In genomic region chr15:82210801-82211200, GRCm38 (mm10) we compare ENCODE assay signal across 30 mouse cellular contexts. TPM values are rescaled to one million over a fixed set of nuclear protein-coding genes. Genes with fewer than 3 reads are reported as not detected.
A peak's percentile ranks its signal among the peaks of the same experiment; 100 is the strongest.
DNase-seq lines count a peak whose midpoint lies in the region; ATAC-seq and TF ChIP-seq lines count a peak whose summit lies in the region.
"Had no signal": no experiment of that assay in that cellular context is flagged by ENCODE, and none has a peak within 500 bp of the region (broad histone marks: within the 10 kb centered on the region; RNA-seq: fewer than 3 reads in every experiment).

No protein-coding gene starts in this region.

- no peak overlapping the region for H3K9ac ChIP-seq in hindbrain, embryonic 15.5 days
- H3K9ac ChIP-seq in hindbrain, embryonic 13.5 days: no peak overlapping the region
- H3K9ac ChIP-seq: forebrain, embryonic 13.5 days; heart, embryonic 13.5 days; intestine, embryonic 15.5 days; limb, embryonic 15.5 days; liver, embryonic 13.5 days; stomach, embryonic 15.5 days had no signal

- TF ChIP-seq POLR2A in myocyte (IDR thresholded peaks at IDR 0.05; ENCODE audit: insufficient read length, low read depth): no peak

- H3K27me3 ChIP-seq in hindbrain, embryonic 15.5 days: peaks cover 83% of the 10 kb centered on the region
- H3K27me3 ChIP-seq in hindbrain, embryonic 13.5 days: peaks cover 97% of the 10 kb centered on the region
- peaks cover 100% of the 10 kb centered on the region for H3K27me3 ChIP-seq in embryonic facial prominence, embryonic 10.5 days (replicated peaks; ENCODE audit: low read depth, poor library complexity, severe bottlenecking)
- peaks cover 23% of the 10 kb centered on the region for H3K27me3 ChIP-seq in myocyte (ENCODE audit: control insufficient read depth, insufficient read depth, insufficient read length)

- no peaks in the 10 kb centered on the region for H3K79me2 ChIP-seq in myocyte (ENCODE audit: control insufficient read depth, insufficient read depth)

- H3K4me1 ChIP-seq in hindbrain, embryonic 15.5 days (replicated peaks): peaks cover 40% of the 10 kb centered on the region
- peaks cover 52% of the 10 kb centered on the region for H3K4me1 ChIP-seq in hindbrain, embryonic 13.5 days (replicated peaks)
- H3K4me1 ChIP-seq in embryonic facial prominence, embryonic 10.5 days: peaks cover 61% of the 10 kb centered on the region

- 45% methylated on average over 1 of the region's 1 CpGs for WGBS in hindbrain, embryonic 15.5 days
- WGBS in hindbrain, embryonic 13.5 days: 29% methylated on average over 1 of the region's 1 CpGs
- 47% methylated on average over 1 of the region's 1 CpGs for WGBS in embryonic facial prominence, embryonic 10.5 days

- H3K4me3 ChIP-seq in hindbrain, embryonic 15.5 days: peak overlapping the region; percentile 47
- H3K4me3 ChIP-seq in hindbrain, embryonic 13.5 days: no peak overlapping the region
- 0 out of 2 replicates have a peak overlapping the region, but pooled peaks have one; percentile 61 for H3K4me3 ChIP-seq in embryonic facial prominence, embryonic 10.5 days
- H3K4me3 ChIP-seq in myocyte: no peak overlapping the region
- H3K4me3 ChIP-seq: erythroblast, embryonic 14.5 days had no signal

- H3K27ac ChIP-seq in hindbrain, embryonic 15.5 days (replicated peaks): no peak overlapping the region
- H3K27ac ChIP-seq in hindbrain, embryonic 13.5 days: no peak overlapping the region
- no peak overlapping the region for H3K27ac ChIP-seq in embryonic facial prominence, embryonic 10.5 days (replicated peaks)
- H3K27ac ChIP-seq: forebrain, embryonic 13.5 days; heart, embryonic 13.5 days; intestine, embryonic 15.5 days; limb, embryonic 10.5 days; limb, embryonic 15.5 days; liver, embryonic 13.5 days; neural tube, embryonic 13.5 days; stomach, embryonic 15.5 days had no signal

- H3K9me3 ChIP-seq in hindbrain, embryonic 15.5 days: no peaks in the 10 kb centered on the region
- no peaks in the 10 kb centered on the region for H3K9me3 ChIP-seq in hindbrain, embryonic 13.5 days
- no peaks in the 10 kb centered on the region for H3K9me3 ChIP-seq in embryonic facial prominence, embryonic 10.5 days
- H3K9me3 ChIP-seq: forebrain, embryonic 13.5 days; heart, embryonic 13.5 days; intestine, embryonic 15.5 days; limb, embryonic 10.5 days; limb, embryonic 15.5 days; liver, embryonic 13.5 days; neural tube, embryonic 13.5 days; stomach, embryonic 15.5 days had no signal

- no peak overlapping the region for H3ac ChIP-seq in myocyte (ENCODE audit: control insufficient read depth, insufficient read length)

- peak overlapping the region; percentile 77 for H3K4me2 ChIP-seq in hindbrain, embryonic 15.5 days
- no peak overlapping the region for H3K4me2 ChIP-seq in hindbrain, embryonic 13.5 days
- no peak overlapping the region for H3K4me2 ChIP-seq in myocyte (ENCODE audit: low read depth)

- 0 out of 2 replicates have a peak, but pooled peaks cover 2% of the 10 kb centered on the region for H3K36me3 ChIP-seq in hindbrain, embryonic 15.5 days
- H3K36me3 ChIP-seq in hindbrain, embryonic 13.5 days: peaks cover 8% of the 10 kb centered on the region
- H3K36me3 ChIP-seq in embryonic facial prominence, embryonic 10.5 days (replicated peaks): peaks cover 15% of the 10 kb centered on the region
- H3K36me3 ChIP-seq in myocyte (ENCODE audit: control insufficient read depth, insufficient read depth): peaks cover under 1% of the 10 kb centered on the region
- H3K36me3 ChIP-seq: stomach, embryonic 15.5 days had no signal

- DNase-seq in cerebellum, adult 9-10 months: peak; percentile 71
- no peak for DNase-seq in cerebellum, adult 8-10 months
- no peak for DNase-seq in embryonic facial prominence, embryonic 10.5 days (ENCODE audit: low spot score)
- DNase-seq in lung, postnatal 10 days: no peak
- DNase-seq: adrenal gland, adult 2 months; adrenal gland, postnatal 36 days; gastrocnemius, postnatal 10 days; heart, postnatal 10 days; kidney, adult 2 months; kidney, postnatal 10 days; layer of hippocampus, adult 9-11 months; liver, embryonic 13.5 days; lung, adult 18-20 months; right cerebral cortex, postnatal 25 days; thymus, postnatal 14 days had no signal

- no peak for ATAC-seq in hindbrain, embryonic 15.5 days (ENCODE audit: low FRiP score, low read depth)
- ATAC-seq in hindbrain, embryonic 13.5 days (ENCODE audit: low FRiP score): no peak
- ATAC-seq: activated CD4-positive, CD25-positive, alpha-beta regulatory T cell, adult 4 months; forebrain, embryonic 13.5 days; intestine, embryonic 15.5 days; lung, postnatal 0 days; midbrain, embryonic 16.5 days had no signal

TF ChIP-seq in myocyte, 11 proteins besides CTCF, POLR2A, EP300 and RAD21:
- TF ChIP-seq SRF (IDR thresholded peaks at IDR 0.05; ENCODE audit: control insufficient read depth, insufficient read length, low read depth) (no peak), POLR2AphosphoS2 (IDR thresholded peaks at IDR 0.05; ENCODE audit: insufficient read length, low read depth) (peak; percentile 41)
TF ChIP-seq in myocyte: peak in this region for 1.

RNA-seq across cellular contexts. Expression of gene Shisa8, which starts 1.8 kb away (rescaled TPM):
- polyA plus RNA-seq in hindbrain, embryonic 15.5 days (2015; fragmentation: Nextera tagmentation; extraction: Ambion mirVana): 2.9 and 4.6 TPM in 2 replicates
- 0.93 and 1.8 TPM in 2 replicates for polyA plus RNA-seq in hindbrain, embryonic 13.5 days (2015; fragmentation: Nextera tagmentation; extraction: Ambion mirVana)
- polyA plus RNA-seq in embryonic facial prominence, embryonic 10.5 days (2016; fragmentation: Nextera tagmentation; extraction: Ambion mirVana): 0.35 and 0.38 TPM in 2 replicates
- 0.13 TPM for polyA plus RNA-seq in myocyte (2012; fragmentation: generic; extraction: Trizol)
- polyA plus RNA-seq: activated CD4-positive, CD25-positive, alpha-beta regulatory T cell, adult 4 months; limb, embryonic 10.5 days had no signal

RNA-seq across cellular contexts. Expression of gene Tnfrsf13c, which starts 13.4 kb away (rescaled TPM):
- polyA plus RNA-seq in hindbrain, embryonic 15.5 days (2015; fragmentation: Nextera tagmentation; extraction: Ambion mirVana): 0.37 and 0.69 TPM in 2 replicates
- polyA plus RNA-seq in hindbrain, embryonic 13.5 days (2015; fragmentation: Nextera tagmentation; extraction: Ambion mirVana): not detected in 2 replicates
- 0.10 and 0.75 TPM in 2 replicates for polyA plus RNA-seq in embryonic facial prominence, embryonic 10.5 days (2016; fragmentation: Nextera tagmentation; extraction: Ambion mirVana)
- polyA plus RNA-seq in myocyte (2012; fragmentation: generic; extraction: Trizol): 0.14 TPM
- polyA plus RNA-seq: intestine, embryonic 15.5 days had no signal

RNA-seq across cellular contexts. Expression of gene Cenpm, which starts 33.7 kb away (rescaled TPM):
- polyA plus RNA-seq in hindbrain, embryonic 15.5 days (2015; fragmentation: Nextera tagmentation; extraction: Ambion mirVana): 24.0 and 25.4 TPM in 2 replicates
- polyA plus RNA-seq in hindbrain, embryonic 13.5 days (2015; fragmentation: Nextera tagmentation; extraction: Ambion mirVana): 20.0 and 22.0 TPM in 2 replicates
- polyA plus RNA-seq in embryonic facial prominence, embryonic 10.5 days (2016; fragmentation: Nextera tagmentation; extraction: Ambion mirVana): 81.5 and 82.5 TPM in 2 replicates
- 28.1 TPM for polyA plus RNA-seq in myocyte (2012; fragmentation: generic; extraction: Trizol)

RNA-seq across cellular contexts. Expression of gene 1500009C09Rik, which starts 41.4 kb away (rescaled TPM):
- 15.9 and 16.6 TPM in 2 replicates for polyA plus RNA-seq in hindbrain, embryonic 15.5 days (2015; fragmentation: Nextera tagmentation; extraction: Ambion mirVana)
- polyA plus RNA-seq in hindbrain, embryonic 13.5 days (2015; fragmentation: Nextera tagmentation; extraction: Ambion mirVana): 8.9 and 9.2 TPM in 2 replicates
- not detected in 2 replicates for polyA plus RNA-seq in embryonic facial prominence, embryonic 10.5 days (2016; fragmentation: Nextera tagmentation; extraction: Ambion mirVana)
- polyA plus RNA-seq in myocyte (2012; fragmentation: generic; extraction: Trizol): not detected
- polyA plus RNA-seq: activated CD4-positive, CD25-positive, alpha-beta regulatory T cell, adult 4 months; erythroblast, embryonic 14.5 days; gonadal fat pad, adult 2 months; heart, embryonic 13.5 days; limb, embryonic 10.5 days; limb, embryonic 15.5 days; liver, embryonic 13.5 days; lung, postnatal 0 days; stomach, embryonic 15.5 days had no signal

Comparison
In these comparisons a context has a peak if more than half of its experiments do, and no peak if none do; other contexts are left out.
1. H3K4me3 ChIP-seq: peak in hindbrain, embryonic 15.5 days (single experiment) and embryonic facial prominence, embryonic 10.5 days (single experiment); none in hindbrain, embryonic 13.5 days (single experiment) and myocyte (single experiment).